Mouse (Mus musculus) myocyte (in vitro differentiated cells): ENCODE data around the gene Slc25a35. TPM values are rescaled to one million over a fixed set of nuclear protein-coding genes. Genes with fewer than 3 reads are reported as not detected.

ENCODE experiments used
- H3K27me3 ChIP-seq: one replicate; pipeline ENCODE4 v1.6.1; 2011; ENCODE audit not compliant: control insufficient read depth, insufficient read depth, insufficient read length
- H3K36me3 ChIP-seq: one replicate; pipeline ENCODE4 v1.6.1; 2011; ENCODE audit not compliant: control insufficient read depth, insufficient read depth
- H3K4me2 ChIP-seq: one replicate; pipeline ENCODE4 v1.6.1; 2011; ENCODE audit warnings: low read depth, control low read depth
- H3K4me3 ChIP-seq: one replicate; pipeline ENCODE4 v1.5.1; 2011; ENCODE audit warnings: mild to moderate bottlenecking, control low read depth, moderate library complexity
- H3K79me2 ChIP-seq: one replicate; pipeline ENCODE4 v1.6.1; 2011; ENCODE audit not compliant: control insufficient read depth, insufficient read depth
- H3ac ChIP-seq: one replicate; pipeline ENCODE4 v1.6.1; 2011; ENCODE audit not compliant: control insufficient read depth, insufficient read length
- CEBPB ChIP-seq: IDR thresholded peaks from 2 replicates; pipeline ENCODE4 v1.6.1; 2011; ENCODE audit warnings: mild to moderate bottlenecking, moderate library complexity; ENCODE audit not compliant: poor library complexity, insufficient read depth, severe bottlenecking
- E2F4 ChIP-seq: IDR thresholded peaks from one replicate; pipeline ENCODE4 v1.6.1; 2011; ENCODE audit warnings: mild to moderate bottlenecking, control low read depth, moderate library complexity; ENCODE audit not compliant: insufficient read depth
- MAX ChIP-seq: IDR thresholded peaks from one replicate; pipeline ENCODE4 v1.6.1; 2011; ENCODE audit warnings: low read depth, mild to moderate bottlenecking, control low read depth
- MYOD1 ChIP-seq, 3 experiments: IDR thresholded peaks; one replicate each; pipeline ENCODE4 v1.6.1; 2011; ENCODE audit warnings: control low read depth in 2 of 3, low read depth in 2 of 3, mild to moderate bottlenecking in 2 of 3, moderate library complexity in 1 of 3; ENCODE audit not compliant: insufficient read length in 2 of 3, control insufficient read depth in 1 of 3
- MYOG ChIP-seq, 3 experiments: IDR thresholded peaks; one replicate each; pipeline ENCODE4 v1.6.1; 2011; ENCODE audit warnings: control low read depth in 2 of 3, low read depth in 2 of 3, mild to moderate bottlenecking in 2 of 3; ENCODE audit not compliant: insufficient read length in 2 of 3, control insufficient read depth in 1 of 3, insufficient read depth in 1 of 3
- POLR2A ChIP-seq: IDR thresholded peaks from one replicate; pipeline ENCODE4 v1.6.1; 2011; ENCODE audit warnings: low read depth, mild to moderate bottlenecking, control low read depth, moderate library complexity; ENCODE audit not compliant: insufficient read length
- POLR2AphosphoS2 ChIP-seq: IDR thresholded peaks from one replicate; pipeline ENCODE4 v1.6.1; 2011; ENCODE audit warnings: low read depth, control low read depth; ENCODE audit not compliant: insufficient read length
- REST ChIP-seq: IDR thresholded peaks from one replicate; pipeline ENCODE4 v1.6.1; 2011; ENCODE audit warnings: mild to moderate bottlenecking, control low read depth, moderate library complexity; ENCODE audit not compliant: insufficient read depth, insufficient read length
- SRF ChIP-seq: IDR thresholded peaks from one replicate; pipeline ENCODE4 v1.6.1; 2011; ENCODE audit warnings: low read depth; ENCODE audit not compliant: control insufficient read depth, insufficient read length
- TCF12 ChIP-seq: IDR thresholded peaks from one replicate; pipeline ENCODE4 v1.6.1; 2011; ENCODE audit warnings: mild to moderate bottlenecking, control low read depth; ENCODE audit not compliant: poor library complexity, insufficient read depth, severe bottlenecking
- TCF3 ChIP-seq: IDR thresholded peaks from one replicate; pipeline ENCODE4 v1.6.1; 2011; ENCODE audit warnings: low read depth, control low read depth; ENCODE audit not compliant: insufficient read length
- USF1 ChIP-seq: IDR thresholded peaks from one replicate; pipeline ENCODE4 v1.6.1; 2011; ENCODE audit warnings: low read depth, mild to moderate bottlenecking, control low read depth, moderate library complexity
- polyA plus RNA-seq: library from polyadenylated mRNA; unstranded; fragments of >200 nt; fragmentation: generic; extraction: Trizol; gene quantifications from one replicate; pipeline ENCODE4 v1.2.1, GENCODE M21; 2012; ENCODE audit warnings: missing spikeins

Slc25a35 gene
- polyA plus RNA-seq, 1 experiment = 2.3 TPM

- TF ChIP-seq MAX (no peak), E2F4 (no peak), REST (no peak), CEBPB (no peak), SRF (no peak), POLR2AphosphoS2 (no peak), MYOD1 (IDR thresholded peaks at IDR 0.05; ENCODE audit: control insufficient read depth in 1 of 3, insufficient read length in 2 of 3, low read depth in 2 of 3) (no peak), TCF12 (no peak), TCF3 (no peak), POLR2A (no peak), MYOG (IDR thresholded peaks at IDR 0.05; ENCODE audit: control insufficient read depth in 1 of 3, insufficient read depth in 1 of 3, insufficient read length in 2 of 3, low read depth in 2 of 3) (no peak), USF1 (no peak)
- H3K79me2 ChIP-seq = no peaks in the 10 kb centered on the region
These were observed 14.9 kb downstream of the Slc25a35 start for GRCm38 (mm10) chr11:68982639-68983369.

GRCm38 (mm10) chr11:68987365-68987882 lies 19.5 kb downstream of the Slc25a35 start:
- TF ChIP-seq TCF3 (no peak), SRF (no peak), POLR2A (no peak), POLR2AphosphoS2 (no peak), E2F4 (no peak), MYOD1 (IDR thresholded peaks at IDR 0.05; ENCODE audit: control insufficient read depth in 1 of 3, insufficient read length in 2 of 3, low read depth in 2 of 3) (no peak), USF1 (no peak)
- Histone ChIP-seq H3K4me3 (no peak overlapping the region), H3K27me3 (no peaks in the 10 kb centered on the region), H3K79me2 (no peaks in the 10 kb centered on the region), H3K36me3 (peaks cover 6% of the 10 kb centered on the region), H3K4me2 (no peak overlapping the region), H3ac (no peak overlapping the region)

More at GRCm38 (mm10) chr11:68982639-68983369, 14.9 kb downstream of the Slc25a35 start:
- no peak overlapping the region for H3ac ChIP-seq
- H3K27me3 ChIP-seq = no peaks in the 10 kb centered on the region
- H3K4me3 ChIP-seq = no peak overlapping the region
- H3K4me2 ChIP-seq = no peak overlapping the region
- no peaks in the 10 kb centered on the region for H3K36me3 ChIP-seq

GRCm38 (mm10) chr11:68988341-68988740 lies 20.4 kb downstream of the Slc25a35 start:
- Histone ChIP-seq H3K4me3 (no peak overlapping the region), H3K79me2 (no peaks in the 10 kb centered on the region), H3K36me3 (peaks cover 6% of the 10 kb centered on the region), H3ac (no peak overlapping the region), H3K4me2 (no peak overlapping the region), H3K27me3 (no peaks in the 10 kb centered on the region)
- TF ChIP-seq TCF12 (no peak), POLR2A (no peak), TCF3 (no peak), MAX (no peak), MYOG (IDR thresholded peaks at IDR 0.05; ENCODE audit: control insufficient read depth in 1 of 3, insufficient read depth in 1 of 3, insufficient read length in 2 of 3, low read depth in 2 of 3) (no peak), MYOD1 (IDR thresholded peaks at IDR 0.05; ENCODE audit: control insufficient read depth in 1 of 3, insufficient read length in 2 of 3, low read depth in 2 of 3) (no peak), CEBPB (no peak), E2F4 (no peak), POLR2AphosphoS2 (no peak)

DNA sequence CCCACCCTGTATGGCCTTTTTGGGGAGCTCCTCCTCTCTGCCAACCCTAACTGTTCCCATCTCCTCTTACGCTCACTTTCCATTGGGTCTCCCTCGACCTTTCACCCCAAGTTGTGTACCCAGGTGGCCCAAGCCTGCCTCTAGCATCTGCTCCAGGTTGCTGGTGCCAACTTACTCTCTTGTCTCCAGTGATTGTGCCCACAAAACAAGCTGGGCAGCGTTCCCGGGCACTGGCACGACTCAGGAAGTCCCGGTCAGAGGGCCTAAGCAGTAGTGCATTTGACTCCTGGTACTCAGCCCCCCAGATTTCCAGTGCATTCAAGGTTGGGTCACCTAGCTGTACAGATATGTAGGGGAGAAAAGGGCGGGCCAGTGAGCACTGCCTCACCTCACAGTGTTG lies 25.2 kb downstream of the Slc25a35 start:
- H3K36me3 ChIP-seq = peaks cover 32% of the 10 kb centered on the region
- no peaks in the 10 kb centered on the region for H3K79me2 ChIP-seq
- no peak overlapping the region for H3K4me2 ChIP-seq
- no peak for TF ChIP-seq USF1
- TF ChIP-seq POLR2AphosphoS2 = no peak
- H3K27me3 ChIP-seq = no peaks in the 10 kb centered on the region
- no peak overlapping the region for H3ac ChIP-seq
- H3K4me3 ChIP-seq = no peak overlapping the region

DNA sequence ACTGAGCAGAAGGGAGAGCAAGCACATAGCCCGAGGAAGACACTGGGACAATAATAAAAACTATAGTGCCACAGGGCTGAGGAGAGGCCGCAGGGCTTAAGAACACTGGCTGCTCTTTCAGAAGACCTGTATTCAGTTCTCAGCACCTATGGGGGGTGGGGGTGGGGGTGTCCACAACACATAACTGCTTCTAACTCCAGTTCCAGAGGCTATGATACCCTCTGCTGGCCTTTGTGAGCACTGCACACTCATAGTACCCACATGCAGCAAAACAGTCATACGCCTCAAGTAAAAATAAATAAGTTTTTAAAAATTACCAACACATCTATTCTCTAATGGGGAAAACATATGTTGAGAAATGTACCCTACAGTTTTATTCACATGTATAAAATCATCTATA lies 26.4 kb downstream of the Slc25a35 start:
- Histone ChIP-seq H3K27me3 (no peaks in the 10 kb centered on the region), H3K79me2 (no peaks in the 10 kb centered on the region), H3ac (no peak overlapping the region), H3K4me2 (no peak overlapping the region), H3K36me3 (peaks cover 39% of the 10 kb centered on the region), H3K4me3 (no peak overlapping the region)
- TF ChIP-seq POLR2A = no peak
- no peak for TF ChIP-seq USF1
- TF ChIP-seq MYOG (IDR thresholded peaks at IDR 0.05; ENCODE audit: control insufficient read depth in 1 of 3, insufficient read depth in 1 of 3, insufficient read length in 2 of 3, low read depth in 2 of 3) = no peak
- no peak for TF ChIP-seq SRF
- no peak for TF ChIP-seq POLR2AphosphoS2
- TF ChIP-seq TCF12 = no peak
- TF ChIP-seq MAX = no peak
- no peak for TF ChIP-seq MYOD1 (IDR thresholded peaks at IDR 0.05; ENCODE audit: control insufficient read depth in 1 of 3, insufficient read length in 2 of 3, low read depth in 2 of 3)
- no peak for TF ChIP-seq REST
- no peak for TF ChIP-seq E2F4
- TF ChIP-seq TCF3 = no peak
- no peak for TF ChIP-seq CEBPB
